Mouse (Mus musculus): Measurements from ENCODE around the gene Zcchc7.

The Zcchc7 gene

DNA sequence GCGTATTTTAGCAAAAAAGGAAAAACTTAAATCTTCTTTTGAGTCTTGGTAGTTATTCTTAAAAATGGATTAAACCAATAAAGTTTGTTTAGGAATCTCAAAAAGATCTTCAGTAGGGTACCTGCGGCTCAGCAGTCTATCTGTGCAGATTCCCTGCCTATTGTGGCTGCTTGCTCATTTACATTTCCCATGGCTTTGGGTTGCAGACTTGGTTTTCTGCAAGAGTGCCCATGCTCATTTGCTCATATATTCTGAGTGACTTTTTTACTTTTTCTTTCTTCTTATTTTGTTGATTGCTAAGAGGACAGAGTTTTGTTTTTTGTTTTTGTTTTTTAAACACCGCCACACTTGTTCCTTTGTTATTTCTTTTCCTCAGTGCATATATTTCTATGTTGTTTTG, 19.2 kb downstream of the Zcchc7 start:
- no peak for DNase-seq

GRCm38 (mm10) chr4:44776651-44777050, 21.0 kb downstream of the Zcchc7 start:
- no peak for DNase-seq

GRCm38 (mm10) chr4:44777101-44777500, 21.4 kb downstream of the Zcchc7 start:
- DNase-seq, result no peak

DNA sequence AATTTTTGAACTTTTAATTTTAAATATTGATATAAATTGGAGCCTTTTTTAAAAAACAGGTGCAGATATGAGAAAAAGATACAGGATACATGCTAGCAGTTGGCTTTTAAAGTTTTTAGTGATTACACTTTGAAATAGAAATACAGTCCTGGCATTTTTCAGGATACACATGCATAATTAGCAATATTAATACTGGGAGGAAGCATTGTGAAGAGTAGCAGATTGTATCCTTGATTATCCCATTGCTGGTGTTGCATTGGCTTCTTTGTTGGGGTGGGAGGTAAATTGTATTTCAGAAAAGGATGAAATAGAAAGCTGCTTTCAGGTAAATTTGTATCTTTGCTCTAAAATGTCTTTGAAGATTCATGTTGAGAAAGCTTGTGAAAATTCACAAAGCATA, 22.0 kb downstream of the Zcchc7 start:
- no peak for DNase-seq

DNA sequence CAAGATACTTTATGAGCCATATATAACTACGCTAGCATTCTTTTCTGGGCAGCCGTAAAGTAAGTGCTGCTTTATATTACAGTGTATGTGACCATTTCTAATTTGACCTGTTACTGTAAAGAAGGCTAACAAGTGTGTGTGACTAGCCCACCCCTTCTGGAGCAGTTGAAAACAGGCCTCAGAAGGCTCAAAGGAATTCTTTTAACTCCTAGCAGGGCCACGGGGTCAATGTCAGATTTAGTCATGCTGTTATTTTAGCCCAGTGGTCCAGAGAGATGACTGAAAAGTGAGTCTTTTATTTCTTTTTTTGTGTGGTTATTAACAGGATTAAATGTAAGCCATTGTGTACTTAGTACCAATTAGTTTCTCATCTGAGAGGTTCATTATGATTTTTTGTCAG, 22.6 kb downstream of the Zcchc7 start:
- DNase-seq, result no peak

- DNase-seq, result peak; percentile 10
Measured at GRCm38 (mm10) chr4:44780462-44781157, 24.9 kb downstream of the Zcchc7 start.

DNA sequence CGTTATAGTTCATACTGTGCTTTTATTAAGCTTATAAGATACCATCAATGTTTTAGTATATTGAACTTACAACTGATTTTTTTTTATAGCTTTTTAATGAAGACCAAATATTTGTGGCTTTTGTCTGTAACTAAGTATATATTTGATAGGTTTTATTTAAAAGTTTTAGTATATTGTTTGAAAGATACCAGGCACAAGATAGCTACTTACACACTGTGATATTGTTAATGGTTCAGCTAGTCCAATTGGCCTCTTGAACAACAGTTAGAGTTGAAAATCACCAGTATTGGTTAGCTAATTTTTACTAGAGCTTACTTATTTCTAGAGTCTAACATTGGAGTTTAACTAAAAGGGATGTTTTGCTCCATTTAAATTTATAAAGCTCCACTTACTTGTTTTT, 25.8 kb downstream of the Zcchc7 start:
- DNase-seq, result no peak

GRCm38 (mm10) chr4:44783566-44784292, 28.1 kb downstream of the Zcchc7 start:
- no peak for DNase-seq

DNA sequence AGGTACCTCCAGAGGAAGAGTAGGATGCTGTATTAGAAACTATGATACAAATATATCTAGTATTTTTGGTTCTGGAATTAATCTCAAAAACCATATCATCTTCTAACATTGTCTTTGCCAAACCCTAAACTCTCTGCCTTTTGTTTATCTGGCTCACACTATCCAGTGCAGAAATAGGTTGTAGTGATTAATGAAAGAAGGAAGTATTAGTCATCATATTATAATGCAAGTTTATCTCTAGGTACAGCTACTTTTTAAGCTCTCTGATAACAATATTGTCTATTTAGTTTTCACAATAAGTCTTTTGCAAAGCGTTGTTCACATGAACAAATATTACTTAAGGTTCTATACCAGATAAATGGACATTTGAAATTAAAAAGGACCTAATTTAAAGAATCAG, 57.2 kb downstream of the Zcchc7 start:
- DNase-seq, result no peak

DNA sequence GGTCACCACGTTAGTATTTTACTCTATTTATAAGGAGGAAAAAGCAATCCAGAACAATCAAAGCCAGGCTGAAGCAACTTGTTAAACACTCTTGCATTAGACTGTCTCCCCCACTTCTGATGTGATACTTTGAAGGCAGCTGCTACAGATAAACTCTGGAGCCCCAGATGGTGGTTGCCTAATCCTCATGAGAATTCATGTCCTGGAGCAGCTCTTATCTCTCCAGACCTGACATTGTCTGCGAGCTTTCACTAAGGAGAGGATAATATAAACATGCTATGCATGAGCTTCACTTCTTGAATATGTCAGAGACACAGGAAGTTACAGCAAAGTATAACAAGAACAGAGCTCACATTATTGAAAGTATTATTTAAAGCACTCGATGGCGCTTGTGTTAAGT, 58.1 kb downstream of the Zcchc7 start:
- DNase-seq, result no peak

DNA sequence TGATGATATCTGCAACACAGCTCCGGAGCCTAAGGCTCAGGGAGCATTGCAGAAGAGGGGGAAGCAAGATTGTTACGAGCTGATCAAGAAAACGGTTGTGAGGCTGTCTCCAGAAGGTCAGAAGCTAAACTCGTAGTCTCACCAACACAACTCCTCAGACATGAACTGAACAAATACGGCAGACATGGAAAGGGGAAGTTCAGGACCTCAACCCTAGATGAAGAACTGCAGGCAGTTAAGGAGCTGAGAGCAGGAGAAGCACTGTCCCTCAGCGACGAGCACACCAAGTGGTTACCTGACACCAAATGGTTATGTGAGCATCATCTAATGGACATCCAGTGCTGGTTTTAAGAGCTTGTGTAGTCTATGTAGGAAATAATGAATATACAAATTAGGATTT, 60.9 kb downstream of the Zcchc7 start:
- no peak for DNase-seq

GRCm38 (mm10) chr4:44830609-44831008, 74.9 kb downstream of the Zcchc7 start:
- no peak for DNase-seq

GRCm38 (mm10) chr4:44851835-44852251, 96.2 kb downstream of the Zcchc7 start:
- DNase-seq, result no peak

GRCm38 (mm10) chr4:44871591-44871990, 115.9 kb downstream of the Zcchc7 start:
- DNase-seq, result no peak

DNA sequence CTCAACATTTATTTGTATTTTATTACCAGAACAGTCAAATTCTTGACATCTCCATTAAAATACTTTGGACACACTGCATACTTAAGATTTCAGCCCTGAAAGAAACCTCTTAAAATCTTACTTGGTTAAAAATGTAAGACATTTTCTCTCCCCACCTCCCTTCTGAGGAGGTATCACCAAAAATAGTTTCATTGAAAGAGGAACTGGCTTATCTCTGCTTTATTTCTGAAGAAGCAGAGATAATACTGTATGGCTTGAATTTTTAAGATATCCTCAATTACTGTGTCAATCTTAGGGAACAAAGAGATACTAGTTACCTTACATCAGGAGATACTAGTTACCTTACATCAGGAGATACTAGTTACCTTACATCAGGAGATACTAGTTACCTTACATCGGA, 116.4 kb downstream of the Zcchc7 start:
- DNase-seq, result no peak

GRCm38 (mm10) chr4:44880065-44880623, 124.5 kb downstream of the Zcchc7 start:
- no peak for DNase-seq

- DNase-seq, result no peak
Measured at GRCm38 (mm10) chr4:44886143-44886542, 130.5 kb downstream of the Zcchc7 start.

- DNase-seq, result no peak
Measured at GRCm38 (mm10) chr4:44891344-44891743, 135.7 kb downstream of the Zcchc7 start.

GRCm38 (mm10) chr4:44905651-44906271, 150.1 kb downstream of the Zcchc7 start:
- DNase-seq, result no peak

DNA sequence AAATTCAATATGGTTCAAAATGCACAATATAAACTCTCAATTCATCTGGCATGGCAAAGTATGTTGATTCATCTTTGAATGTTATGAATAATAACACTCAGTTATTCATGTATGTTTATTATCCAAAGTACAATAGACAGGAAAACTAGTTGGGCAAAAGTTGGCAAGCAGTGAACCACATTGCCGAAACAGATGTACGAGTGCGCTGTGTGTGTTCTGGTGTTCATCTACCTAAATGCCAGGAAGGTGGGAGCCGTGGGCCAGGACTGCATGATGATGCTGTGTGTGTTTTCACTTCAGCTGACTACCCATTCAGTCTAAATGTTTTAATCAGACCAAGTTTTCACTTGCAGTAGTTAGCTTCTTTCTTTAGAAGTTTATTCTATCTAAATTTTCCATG, 150.7 kb downstream of the Zcchc7 start:
- no peak for DNase-seq

GRCm38 (mm10) chr4:44910065-44910464, 154.4 kb downstream of the Zcchc7 start:
- peak; percentile 17 for DNase-seq

- no peak for DNase-seq
Measured at GRCm38 (mm10) chr4:44910857-44911256, 155.2 kb downstream of the Zcchc7 start.

DNA sequence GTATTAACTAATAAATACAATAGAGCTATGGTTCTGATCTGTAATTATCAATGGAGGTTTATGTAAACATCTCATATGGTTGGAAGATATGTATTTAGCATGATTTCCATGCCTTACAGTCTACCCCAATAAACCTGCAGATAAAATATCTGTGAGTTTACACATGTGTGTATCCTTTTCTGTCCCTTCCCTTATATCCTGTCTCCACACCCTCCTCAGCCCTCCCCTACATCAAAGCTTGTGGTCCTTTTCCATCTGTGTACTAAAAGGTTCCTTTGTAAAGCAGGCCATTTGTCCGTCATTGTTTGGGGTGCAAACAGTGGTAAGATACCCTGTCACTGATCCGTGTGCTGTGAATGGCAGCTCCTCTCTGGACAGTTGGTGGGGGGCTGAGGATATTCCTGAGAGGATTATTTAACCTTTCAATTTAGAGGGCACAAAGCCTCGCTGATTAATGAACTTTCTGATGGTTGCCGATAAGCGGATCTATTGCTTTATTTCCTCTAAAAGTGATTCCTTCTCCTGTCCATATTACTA, 161.7 kb downstream of the Zcchc7 start:
- no peak for DNase-seq

DNA sequence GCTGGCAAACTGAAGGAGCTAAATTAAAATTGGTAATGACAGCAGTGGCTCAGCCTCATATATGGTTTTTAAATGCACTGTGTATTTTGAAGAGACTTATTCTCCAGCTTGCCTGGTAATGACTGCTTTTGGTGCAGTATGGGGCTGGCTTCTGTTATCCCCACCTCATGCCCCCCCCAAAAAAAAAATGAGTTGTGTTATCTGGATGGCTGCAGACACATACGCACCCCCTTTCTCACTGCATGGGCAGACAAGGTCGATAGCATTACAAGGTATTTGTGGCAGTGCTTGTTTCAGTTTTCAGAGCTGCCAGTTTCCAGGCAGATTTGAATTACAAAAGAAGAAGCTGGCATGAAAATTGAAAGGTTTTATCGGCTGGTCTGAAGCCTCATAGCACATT, 162.2 kb downstream of the Zcchc7 start:
- no peak for DNase-seq

Data from kidney, postnatal 10 days (tissue).